Mouse (Mus musculus) cerebellum, adult 11-12 months (tissue): Measurements from ENCODE around the gene Rasgef1b.

Source experiments
- DNase-seq: peaks from one replicate; pipeline ENCODE4 v3.0.0; 2022

Gene Rasgef1b

DNA sequence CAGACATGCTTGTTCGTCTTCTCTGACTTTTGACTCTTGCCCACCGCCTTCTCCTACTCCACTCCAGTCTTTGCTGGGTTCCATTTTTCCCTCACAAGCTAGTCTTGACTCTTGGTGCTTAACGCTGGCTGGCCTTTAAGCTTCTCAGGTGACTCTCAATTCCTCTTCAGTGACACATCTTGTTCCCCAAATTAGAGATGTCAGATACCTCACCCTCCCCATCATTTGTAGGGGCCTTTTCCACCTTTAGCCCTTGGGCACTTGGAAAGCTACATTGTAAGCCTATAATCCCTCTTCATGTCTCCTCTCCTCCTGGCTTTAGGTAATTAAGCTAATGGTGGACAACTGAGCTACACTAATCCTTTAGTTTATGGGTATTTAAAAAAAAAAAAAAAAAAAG lies 338.6 kb downstream of the Rasgef1b start:
- DNase-seq = no peak

DNA sequence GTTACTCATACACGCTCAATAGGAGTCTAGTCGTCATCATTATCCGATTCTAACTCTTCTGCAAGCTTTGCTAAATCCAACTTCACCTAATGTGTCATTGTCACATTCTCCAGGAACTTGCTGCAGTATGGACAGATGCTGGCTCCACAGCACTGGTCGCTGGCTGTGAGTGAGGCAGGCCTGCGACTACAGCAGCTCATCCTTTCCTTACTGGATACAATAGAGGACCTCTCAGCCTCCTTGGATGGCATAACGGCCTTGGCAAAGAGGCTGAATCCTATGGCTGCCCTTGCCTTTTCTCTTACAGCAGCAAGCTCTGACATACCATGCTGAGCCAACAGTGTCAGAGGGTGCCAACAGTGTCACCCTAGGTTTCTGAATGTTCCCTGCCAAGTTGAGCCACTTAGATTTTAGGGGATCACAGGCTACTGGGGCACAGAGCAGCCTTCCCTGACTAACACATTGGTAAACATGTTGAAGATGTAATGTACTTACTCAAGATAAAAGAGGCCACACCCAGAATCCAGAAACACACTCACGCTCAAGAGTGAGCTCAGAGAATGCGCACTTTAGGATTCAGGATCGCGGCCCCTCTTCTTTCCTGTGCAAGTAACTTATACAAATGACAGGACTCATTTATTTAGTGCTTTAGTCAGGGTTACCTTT lies 340.1 kb downstream of the Rasgef1b start:
- no peak for DNase-seq

DNA sequence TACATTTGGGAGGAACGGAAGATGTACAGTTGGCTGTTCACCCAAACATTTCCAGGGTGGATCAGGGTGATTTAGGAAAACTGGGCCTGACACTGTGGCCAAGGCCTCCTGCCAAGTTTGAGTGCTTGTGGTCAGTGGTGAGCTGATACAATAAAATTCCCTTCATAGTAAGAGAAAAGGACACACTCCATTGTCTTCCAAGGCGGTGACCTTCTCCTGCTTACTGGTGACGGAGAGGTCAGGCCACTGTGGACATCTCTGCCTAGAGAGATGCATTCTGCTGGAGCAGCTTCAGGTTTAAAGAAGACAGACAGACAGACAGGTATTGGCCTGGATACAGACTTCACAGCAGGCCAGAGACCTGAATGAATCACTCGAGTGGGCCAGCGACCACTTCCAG lies 340.7 kb downstream of the Rasgef1b start:
- DNase-seq = no peak

DNA sequence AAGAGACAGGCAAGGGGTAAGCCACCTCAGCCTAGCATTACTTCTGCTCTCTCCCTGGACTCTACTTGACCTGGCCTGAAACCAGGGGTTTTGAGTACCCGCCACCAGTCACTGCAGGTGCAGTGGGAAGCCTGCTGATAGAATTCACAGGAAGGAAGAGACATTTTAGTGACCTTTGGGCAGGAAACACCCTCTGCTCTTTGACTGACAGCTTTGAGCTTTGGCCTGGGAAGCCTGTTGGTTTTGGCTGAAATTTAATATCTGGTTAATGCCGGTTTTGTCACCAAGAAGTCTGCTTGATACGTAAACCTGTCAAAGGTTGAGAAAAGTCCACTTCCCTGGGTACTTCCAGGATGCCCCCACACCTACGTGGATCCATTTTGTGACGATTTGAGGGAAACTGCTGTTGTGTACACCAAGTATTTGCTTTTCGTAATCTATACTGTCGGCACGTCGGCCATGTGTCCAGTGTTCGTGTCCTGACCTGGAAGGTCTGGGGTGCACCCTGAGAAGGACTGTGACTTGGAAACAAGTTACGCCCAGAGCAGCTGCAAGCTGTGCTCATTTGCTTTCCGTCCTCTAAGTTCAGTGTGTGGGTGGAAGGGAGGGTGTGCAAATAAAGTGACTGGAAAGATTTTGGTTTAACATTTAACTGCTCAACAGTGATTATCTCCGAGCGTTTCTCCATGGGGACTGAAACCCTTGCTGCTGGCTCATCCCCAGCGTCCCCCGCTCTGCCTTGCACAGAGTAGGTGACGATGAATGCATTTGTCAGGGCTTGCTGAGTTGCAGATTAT lies 341.5 kb downstream of the Rasgef1b start:
- no peak for DNase-seq

DNA sequence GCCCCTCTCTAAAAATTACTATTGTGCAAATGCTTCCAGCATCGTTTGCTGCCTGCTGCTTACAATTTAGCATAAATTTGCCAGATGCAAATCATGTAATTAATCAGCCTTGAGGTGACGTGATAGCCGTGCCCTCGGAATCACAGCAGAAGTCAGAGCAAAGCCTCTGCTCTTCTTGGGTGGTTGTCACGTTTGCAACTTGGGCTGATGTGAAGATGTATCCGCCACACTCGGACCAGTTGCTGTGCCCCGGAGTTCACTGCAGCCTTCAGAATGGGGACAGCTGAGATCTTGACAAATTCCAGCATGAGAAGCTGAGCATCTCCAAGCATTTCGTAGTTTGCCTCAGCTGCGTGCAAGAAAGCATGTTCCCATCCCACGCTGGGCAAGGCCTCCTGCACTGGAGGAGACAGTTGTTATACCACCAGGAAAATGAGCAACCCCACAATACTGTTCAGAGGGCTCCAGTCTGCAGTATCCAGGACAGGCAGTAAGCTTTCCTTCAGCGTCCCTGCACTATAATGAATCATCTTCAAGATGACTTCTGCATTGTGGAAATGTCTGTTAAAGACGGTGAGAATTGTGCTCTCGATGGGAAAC lies 342.5 kb downstream of the Rasgef1b start:
- DNase-seq = no peak

DNA sequence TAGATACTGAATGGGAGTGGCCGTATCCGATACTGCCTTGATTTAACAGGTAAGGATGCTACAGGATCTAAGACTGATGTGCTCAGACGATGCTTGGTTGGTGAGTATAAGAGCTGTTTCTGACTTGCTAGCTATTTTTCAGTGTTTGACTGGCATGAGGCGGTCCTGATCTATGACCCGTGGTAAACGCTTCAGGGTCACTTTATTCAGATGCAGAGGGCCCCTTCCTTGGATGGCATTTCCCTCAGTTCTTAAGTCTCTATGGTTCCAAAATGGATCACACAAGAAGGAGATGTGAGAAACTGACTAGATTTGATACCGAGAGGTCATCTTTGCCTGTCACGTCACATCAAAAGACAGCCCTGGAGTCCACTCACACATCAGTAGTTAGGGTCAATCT lies 343.1 kb downstream of the Rasgef1b start:
- DNase-seq = no peak

DNA sequence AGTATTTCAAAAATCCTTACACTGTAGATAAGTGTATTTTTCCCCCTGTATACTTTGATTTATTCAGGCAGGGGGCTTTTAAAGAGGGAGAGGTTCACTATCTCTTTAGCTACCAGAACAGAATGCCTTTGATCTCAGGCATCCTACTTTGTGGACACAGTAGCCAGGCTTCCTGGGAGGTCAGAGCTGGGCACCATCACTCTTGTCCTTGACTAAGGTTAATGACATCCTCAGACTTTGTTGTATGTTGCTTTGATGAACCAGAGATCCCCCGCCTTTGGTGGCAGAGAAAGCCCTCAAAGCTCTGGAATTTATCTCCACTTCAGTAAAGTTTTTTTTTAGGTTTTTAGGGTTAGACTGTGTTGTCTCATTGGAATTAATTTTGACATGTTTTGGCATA lies 343.8 kb downstream of the Rasgef1b start:
- DNase-seq = no peak

DNA sequence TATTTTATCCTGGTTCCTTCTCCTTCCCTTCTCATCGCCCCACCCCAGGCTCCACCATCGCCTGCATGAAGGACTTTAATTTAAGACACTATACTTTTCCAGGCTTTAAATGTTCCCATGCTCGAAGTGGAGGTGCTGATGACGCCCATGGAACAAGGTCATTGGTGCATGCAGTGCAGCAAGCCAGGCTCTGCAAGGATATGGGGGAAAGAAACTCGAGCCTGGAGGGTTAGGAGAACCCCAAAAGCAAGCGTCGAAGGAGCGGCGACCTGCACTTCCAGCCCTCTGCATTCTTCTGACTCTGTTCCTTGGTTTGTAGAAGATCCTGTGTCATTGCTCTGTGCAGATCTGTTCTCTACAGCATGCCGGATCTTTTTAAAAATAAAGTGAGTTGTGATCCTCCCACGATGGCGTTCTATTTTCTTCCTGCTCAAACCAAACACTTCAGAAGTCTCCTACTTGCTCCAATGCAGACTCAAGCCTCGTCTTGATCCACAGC lies 345.0 kb downstream of the Rasgef1b start:
- DNase-seq = no peak

DNA sequence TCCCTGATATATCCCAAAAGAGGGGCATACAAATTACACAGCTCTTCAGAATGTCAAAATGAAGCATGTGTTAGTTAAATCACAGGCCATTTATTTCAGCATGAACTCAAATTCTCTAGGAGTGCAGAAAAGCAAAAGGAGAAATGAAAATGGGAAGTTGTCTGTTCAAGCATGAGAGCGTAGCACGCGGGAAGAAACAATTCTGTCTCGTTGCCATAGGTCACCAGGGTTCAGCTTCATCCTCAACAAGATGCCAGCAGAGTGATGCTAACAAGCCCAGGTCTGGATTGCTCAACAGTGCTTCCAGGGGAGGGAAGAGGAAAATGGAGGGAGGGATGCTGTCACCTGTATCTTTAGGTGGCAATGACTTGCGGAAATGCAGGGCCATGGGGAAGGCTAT lies 346.1 kb downstream of the Rasgef1b start:
- DNase-seq = no peak

DNA sequence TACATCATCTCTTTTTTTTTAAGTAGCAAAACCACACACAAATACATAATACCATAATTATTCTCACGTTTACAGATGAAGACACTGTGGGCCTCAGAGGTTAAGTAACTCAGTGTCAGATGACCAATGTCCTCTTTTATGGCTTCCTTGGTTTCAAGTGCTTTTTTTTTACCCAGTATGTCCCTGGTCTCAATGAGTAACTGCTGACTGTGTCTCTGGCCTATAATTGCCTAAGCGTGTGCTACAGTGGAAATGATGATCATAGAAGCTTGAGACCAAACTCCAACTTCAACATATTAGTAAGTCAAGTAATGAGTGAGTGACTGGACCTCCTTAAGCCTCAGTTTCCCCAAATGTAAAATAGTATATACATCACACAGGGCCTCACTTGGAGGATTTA lies 347.2 kb downstream of the Rasgef1b start:
- no peak for DNase-seq

DNA sequence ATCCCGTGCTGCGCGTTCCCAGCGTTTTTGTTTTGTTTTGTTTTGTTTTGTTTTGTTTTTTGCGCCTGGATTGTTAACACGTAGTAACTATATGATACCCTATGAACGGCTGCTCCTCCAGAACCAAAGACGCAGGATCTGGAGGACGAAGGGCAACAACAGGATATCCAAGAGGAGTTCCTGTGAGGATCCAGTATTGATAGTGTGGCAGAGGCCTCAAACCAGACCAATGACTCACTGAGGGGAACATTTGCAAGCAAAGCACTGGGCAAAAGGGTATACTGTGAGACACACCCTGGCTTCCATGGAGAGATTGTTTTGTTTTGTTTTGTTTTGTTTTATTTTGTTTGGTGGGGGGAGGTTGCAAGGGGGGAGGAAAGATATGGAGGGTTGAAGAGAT lies 348.0 kb downstream of the Rasgef1b start:
- DNase-seq = no peak

DNA sequence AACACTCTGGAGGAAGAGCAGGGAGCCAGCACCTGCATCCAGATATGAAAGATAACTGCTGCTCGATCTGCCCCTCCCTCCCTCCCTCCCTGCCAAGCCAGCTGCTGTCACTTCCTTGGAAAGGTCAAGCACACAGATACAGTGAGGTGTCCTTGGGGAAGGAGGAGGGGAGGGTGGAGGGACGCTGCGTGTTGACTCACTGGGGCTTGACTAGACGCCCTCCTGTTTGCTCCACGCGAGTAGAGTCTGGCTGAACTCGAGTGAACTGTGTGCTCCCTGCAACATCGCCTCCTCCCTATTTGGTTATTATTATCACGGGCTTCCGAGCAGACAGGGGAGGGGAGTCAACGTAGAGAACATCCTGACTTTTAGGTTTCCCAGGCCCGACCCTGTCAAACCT lies 348.7 kb downstream of the Rasgef1b start:
- no peak for DNase-seq

DNA sequence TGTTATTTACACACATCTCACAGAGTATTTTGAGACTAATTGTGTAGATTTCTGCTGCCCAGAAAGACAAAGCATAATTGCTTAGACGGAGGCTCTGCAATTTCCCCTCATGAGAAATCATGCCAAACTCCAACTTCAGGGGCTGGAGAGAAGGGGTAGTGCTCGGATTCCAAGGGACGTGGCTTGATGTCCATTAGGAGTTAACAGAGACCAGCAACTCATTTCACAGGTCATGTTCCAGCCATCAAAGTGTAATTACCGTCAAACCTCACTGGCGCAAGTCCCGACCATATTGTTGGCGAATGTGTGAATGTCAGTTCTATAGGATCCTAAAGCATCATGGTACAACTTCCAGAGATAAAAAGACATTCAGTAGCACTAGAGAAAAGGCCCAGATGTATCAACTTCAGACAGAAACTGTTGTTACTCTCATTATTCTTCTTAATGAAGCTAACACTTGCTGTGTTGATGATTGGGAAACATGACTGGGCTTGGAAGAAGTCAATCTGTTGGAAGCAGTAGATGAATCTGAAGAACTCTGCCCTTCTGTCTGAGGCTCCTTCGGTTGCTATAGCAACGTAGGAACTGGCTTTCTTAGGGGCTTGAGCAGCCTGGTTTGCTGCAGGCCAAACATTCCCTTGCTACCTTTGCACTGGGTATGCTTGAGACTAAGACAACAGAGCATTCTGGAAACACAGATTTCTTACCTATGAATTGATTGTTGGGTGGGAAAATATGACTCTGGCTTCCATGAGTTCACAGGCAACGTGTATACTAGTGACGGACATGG lies 350.2 kb downstream of the Rasgef1b start:
- DNase-seq = no peak

DNA sequence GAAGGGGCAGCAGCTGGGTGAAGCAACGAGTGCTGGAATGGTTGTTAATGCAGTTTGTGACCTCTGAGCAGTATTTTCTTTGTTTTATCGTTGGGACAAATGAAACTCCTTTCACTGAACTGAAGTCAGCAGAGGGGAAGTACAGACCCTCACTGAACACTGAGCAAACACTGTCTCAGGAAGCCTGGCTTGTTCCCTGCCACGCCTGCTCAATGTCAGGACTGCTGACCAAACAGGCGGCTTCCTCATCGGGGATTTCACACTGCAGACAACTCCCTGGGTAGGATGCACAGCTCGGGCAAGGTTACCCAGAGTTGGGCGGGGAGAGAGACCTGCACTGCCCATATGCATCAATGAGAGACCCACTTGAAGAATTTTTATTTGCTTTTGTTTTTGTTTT lies 353.1 kb downstream of the Rasgef1b start:
- no peak for DNase-seq

DNA sequence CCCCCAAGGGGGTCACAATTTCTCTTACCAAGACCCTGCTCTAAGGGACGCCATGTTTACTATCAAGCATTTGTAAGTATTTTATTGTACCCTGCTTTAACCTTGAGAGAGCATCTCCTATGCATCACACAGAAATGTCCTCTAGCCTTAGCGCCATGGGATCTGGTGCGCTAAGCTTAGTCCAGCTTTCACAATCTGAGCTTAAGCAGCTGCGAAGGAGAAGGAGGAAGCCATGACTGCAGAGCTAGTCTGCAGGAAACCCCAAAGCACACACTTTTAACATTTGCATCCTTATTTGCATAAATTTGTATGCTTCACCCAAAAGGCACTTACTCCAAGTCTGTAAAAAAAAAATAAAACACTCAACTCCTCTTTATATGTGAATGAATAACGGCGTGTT lies 354.4 kb downstream of the Rasgef1b start:
- no peak for DNase-seq

DNA sequence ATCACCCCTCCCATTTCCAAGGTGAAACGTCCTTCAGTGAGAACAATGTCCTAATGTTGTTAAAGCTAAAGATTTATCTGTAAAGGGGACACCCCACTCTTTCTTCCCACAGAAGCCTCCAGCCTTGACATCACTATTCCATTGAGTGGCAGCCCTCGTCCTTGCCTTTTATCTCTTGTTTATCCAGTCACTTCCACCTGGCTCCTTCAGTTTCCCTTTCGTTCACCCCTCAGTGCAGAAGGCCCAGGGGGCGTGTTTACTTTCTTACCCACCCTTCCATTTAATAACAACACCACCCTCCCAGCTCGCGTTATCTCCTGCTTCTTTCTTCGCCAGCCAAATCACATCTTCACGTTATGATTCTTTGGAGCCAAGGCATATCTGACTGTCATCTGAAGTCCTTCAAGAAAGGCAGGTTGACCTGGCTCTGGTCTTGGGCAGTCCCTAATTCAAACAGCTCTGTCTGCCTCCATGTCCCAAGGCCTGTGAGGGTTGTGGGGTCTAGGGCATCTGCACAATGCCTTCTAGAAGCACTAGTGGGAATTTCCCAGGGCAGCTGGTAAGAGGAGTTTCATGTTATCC lies 355.2 kb downstream of the Rasgef1b start:
- no peak for DNase-seq

DNA sequence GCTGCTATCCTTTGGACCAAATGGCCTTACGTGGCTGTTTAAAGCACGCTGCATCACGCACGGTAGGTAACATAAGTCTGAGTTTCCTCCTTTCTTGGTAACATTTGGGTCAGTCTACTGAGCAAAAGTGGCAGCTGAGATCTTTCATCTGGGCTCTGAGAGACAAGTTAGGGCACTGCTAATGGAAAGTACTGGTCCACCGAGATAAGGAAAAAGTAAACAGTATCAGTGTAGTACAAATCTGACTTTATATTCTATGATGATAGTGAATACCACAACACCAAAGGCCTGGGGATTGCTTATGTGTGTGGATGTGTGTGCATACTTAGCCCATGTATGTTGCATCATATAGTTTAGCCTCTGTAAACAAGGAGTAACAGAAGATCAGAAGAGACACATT lies 358.2 kb downstream of the Rasgef1b start:
- no peak for DNase-seq

DNA sequence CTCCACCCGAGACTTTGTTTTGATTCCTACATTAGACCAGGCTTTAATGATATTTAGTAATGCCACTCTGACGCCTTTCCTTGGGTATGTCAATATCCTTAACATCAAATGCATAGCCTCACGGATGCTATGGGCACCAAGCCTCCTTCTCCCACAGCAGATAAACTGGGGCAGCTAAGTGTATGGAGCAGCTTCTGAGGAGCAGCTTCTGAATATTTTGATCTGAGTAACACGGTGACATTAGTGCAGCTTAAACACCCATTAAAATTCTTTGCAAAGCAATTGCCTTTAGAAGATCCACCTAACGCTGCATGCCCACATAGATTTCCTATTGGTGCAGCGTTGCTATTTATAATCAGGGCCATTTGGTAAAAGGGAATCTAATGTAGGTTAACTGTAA lies 359.6 kb downstream of the Rasgef1b start:
- no peak for DNase-seq

DNA sequence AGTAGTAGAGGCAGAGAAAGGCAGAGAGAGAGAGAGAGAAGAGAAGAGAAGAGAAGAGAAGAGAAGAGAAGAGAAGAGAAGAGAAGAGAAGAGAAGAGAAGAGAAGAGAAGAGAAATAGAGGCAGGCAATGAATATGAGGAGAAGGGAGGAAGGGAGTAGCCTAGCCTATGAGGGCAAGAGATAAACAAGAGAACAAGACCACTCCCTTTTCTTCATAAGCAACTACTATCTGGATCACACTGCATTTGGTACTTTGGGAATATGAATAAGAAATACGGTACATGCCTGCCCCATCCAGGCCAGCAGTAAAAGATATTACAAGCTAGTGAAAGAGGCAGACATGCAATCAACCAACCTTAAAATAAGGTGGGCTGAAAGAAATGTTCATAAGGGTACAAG lies 360.2 kb downstream of the Rasgef1b start:
- DNase-seq = no peak

DNA sequence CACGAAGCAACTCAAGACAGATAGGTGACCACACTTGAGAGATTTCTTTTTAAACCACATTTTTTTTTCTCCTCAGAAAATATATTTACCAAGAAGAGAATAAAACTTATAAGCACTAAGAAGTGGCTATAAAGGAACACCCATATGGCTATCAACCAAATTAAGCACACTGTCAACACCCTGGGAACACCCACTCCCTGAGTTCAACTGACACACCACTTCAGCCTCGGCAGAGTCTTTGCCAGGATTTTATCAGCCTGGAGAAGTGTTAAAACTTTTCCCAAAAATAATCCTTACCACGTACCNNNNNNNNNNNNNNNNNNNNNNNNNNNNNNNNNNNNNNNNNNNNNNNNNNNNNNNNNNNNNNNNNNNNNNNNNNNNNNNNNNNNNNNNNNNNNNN lies 368.3 kb downstream of the Rasgef1b start:
- DNase-seq = no peak

DNA sequence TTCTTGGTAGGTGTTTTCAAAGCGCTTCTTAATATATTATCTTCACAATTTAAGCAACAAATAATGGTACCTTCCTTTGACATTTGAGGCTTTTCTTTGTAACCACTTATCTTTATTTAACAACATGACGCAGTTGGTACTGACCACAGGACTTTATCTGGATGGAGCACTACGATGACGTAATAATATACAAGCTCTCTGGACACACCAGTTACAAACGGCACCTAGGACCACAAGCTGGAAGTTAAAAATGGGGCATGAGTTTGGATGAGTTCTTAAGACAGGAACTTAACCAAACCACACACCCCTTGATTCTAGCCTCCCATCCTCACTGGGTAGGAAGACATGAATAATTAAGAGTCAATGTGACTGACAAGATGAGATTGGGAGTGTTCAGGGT lies 369.6 kb downstream of the Rasgef1b start:
- DNase-seq = no peak

DNA sequence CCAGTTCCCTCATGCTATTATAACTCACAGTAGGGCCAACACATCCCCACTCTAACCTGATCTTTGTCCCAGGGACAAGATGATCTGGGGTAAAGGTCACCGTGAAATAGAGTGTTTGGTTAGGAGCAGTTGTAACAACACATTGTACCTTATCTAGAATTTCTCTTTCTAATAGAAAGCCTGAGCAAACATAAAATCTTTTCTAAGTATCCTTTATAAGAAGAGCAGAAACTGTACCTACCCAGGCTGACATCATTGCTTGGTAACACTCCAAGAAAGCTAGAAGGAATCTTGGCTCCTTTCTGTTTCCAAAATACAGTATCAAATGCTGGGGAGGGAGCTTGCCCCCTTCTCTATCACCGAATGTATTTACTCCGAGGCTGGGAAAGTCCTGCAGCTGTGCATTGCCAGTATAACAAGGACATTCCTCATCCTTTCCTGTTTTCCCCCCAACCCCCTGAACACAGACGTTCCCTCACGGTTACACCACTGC lies 374.2 kb downstream of the Rasgef1b start:
- no peak for DNase-seq

DNA sequence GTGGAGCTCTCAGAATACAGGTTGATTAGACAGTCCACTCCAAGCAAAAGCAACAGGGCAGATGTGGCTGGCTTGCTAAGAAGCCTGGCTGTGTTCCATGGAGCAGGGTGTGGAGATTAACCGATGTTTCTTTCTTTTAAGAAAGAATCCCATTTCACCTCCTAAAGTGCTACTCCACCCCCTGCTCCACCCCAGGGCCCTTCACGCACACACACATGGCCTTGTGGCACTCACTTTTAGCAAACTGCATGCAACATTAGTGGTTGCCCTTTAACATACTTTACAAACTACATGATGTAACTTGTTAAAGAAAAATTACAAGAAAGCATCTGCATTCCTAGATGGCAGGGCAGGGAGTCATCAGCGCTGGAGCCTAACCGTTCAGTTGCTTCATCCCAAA lies 378.8 kb downstream of the Rasgef1b start:
- DNase-seq = no peak
